16 mouse cellular contexts compared by ENCODE assay signal in genomic region chr16:52333631-52334030, GRCm38 (mm10).
DNase-seq lines count a peak whose midpoint lies in the region; ATAC-seq and TF ChIP-seq lines count a peak whose summit lies in the region.
"Had no signal": no experiment of that assay in that cellular context is flagged by ENCODE, and none has a peak within 500 bp of the region (broad histone marks: within the 10 kb centered on the region; RNA-seq: fewer than 3 reads in every experiment).

No protein-coding gene starts in this region.

- peaks cover 20% of the 10 kb centered on the region for H3K4me1 ChIP-seq in heart, embryonic 15.5 days (replicated peaks)
- peaks cover 3% of the 10 kb centered on the region; the same call in 1 of the 2 replicates for H3K4me1 ChIP-seq in intestine, embryonic 16.5 days (ENCODE audit: control insufficient read depth, insufficient read depth, low read length)
- H3K4me1 ChIP-seq in liver, postnatal 0 days (ENCODE audit: insufficient read depth) = peaks cover 5% of the 10 kb centered on the region; the same call in 1 of the 2 replicates
- peaks cover 14% of the 10 kb centered on the region for H3K4me1 ChIP-seq in stomach, embryonic 16.5 days (ENCODE audit: control insufficient read depth, insufficient read depth, low read length)
- H3K4me1 ChIP-seq: forebrain, embryonic 10.5 days; midbrain, embryonic 12.5 days had no signal

- no peaks in the 10 kb centered on the region for H3K9me3 ChIP-seq in heart, embryonic 15.5 days (replicated peaks)
- no peaks in the 10 kb centered on the region for H3K9me3 ChIP-seq in intestine, embryonic 16.5 days (ENCODE audit: control insufficient read depth, low read length)
- H3K9me3 ChIP-seq in liver, postnatal 0 days (ENCODE audit: low read length) = no peaks in the 10 kb centered on the region
- H3K9me3 ChIP-seq in stomach, embryonic 16.5 days (replicated peaks; ENCODE audit: control insufficient read depth, low read length) = no peaks in the 10 kb centered on the region
- H3K9me3 ChIP-seq: forebrain, embryonic 10.5 days; midbrain, embryonic 12.5 days had no signal

- H3K9ac ChIP-seq in heart, embryonic 15.5 days = no peak overlapping the region
- H3K9ac ChIP-seq in intestine, embryonic 16.5 days (ENCODE audit: low read depth, low read length) = no peak overlapping the region
- no peak overlapping the region for H3K9ac ChIP-seq in liver, postnatal 0 days (replicated peaks)
- H3K9ac ChIP-seq in stomach, embryonic 16.5 days (ENCODE audit: low read length) = no peak overlapping the region
- H3K9ac ChIP-seq: hindbrain, embryonic 14.5 days; midbrain, embryonic 12.5 days had no signal

- no peaks in the 10 kb centered on the region for H3K27me3 ChIP-seq in heart, embryonic 15.5 days
- H3K27me3 ChIP-seq in intestine, embryonic 16.5 days (replicated peaks; ENCODE audit: control insufficient read depth, insufficient read depth, low read length) = no peaks in the 10 kb centered on the region
- no peaks in the 10 kb centered on the region for H3K27me3 ChIP-seq in liver, postnatal 0 days (ENCODE audit: insufficient read depth, low read length)
- H3K27me3 ChIP-seq in stomach, embryonic 16.5 days (ENCODE audit: control insufficient read depth, insufficient read depth, low read length) = no peaks in the 10 kb centered on the region
- H3K27me3 ChIP-seq: midbrain, embryonic 12.5 days had no signal

- no peaks in the 10 kb centered on the region for H3K36me3 ChIP-seq in heart, embryonic 15.5 days
- no peaks in the 10 kb centered on the region for H3K36me3 ChIP-seq in intestine, embryonic 16.5 days (ENCODE audit: control insufficient read depth, insufficient read depth, low read length)
- H3K36me3 ChIP-seq in liver, postnatal 0 days (replicated peaks; ENCODE audit: insufficient read depth, low read length) = no peaks in the 10 kb centered on the region
- H3K36me3 ChIP-seq in stomach, embryonic 16.5 days (ENCODE audit: control insufficient read depth, insufficient read depth, low read length) = no peaks in the 10 kb centered on the region
- H3K36me3 ChIP-seq: forebrain, embryonic 10.5 days; midbrain, embryonic 12.5 days had no signal

- WGBS in heart, embryonic 15.5 days = 68% methylated on average over 5 of the region's 5 CpGs
- WGBS in intestine, embryonic 16.5 days = 59% methylated on average over 5 of the region's 5 CpGs
- WGBS in liver, postnatal 0 days (ENCODE audit: insufficient replicate concordance) = 54% methylated on average over 5 of the region's 5 CpGs
- WGBS in stomach, embryonic 16.5 days = 49% methylated on average over 5 of the region's 5 CpGs

- DNase-seq in heart, adult 8-10 months (ENCODE audit: low spot score) = no peak
- DNase-seq in liver, postnatal 0 days = peak; percentile 34
- DNase-seq in ovary, postnatal 10 days (ENCODE audit: low spot score) = no peak
- DNase-seq in left cerebral cortex, postnatal 10 days (ENCODE audit: extremely low spot score in 1 of 2, low spot score in 2 of 2) = no peak
- DNase-seq: adrenal gland, postnatal 36 days; gastrocnemius, postnatal 14 days; layer of hippocampus, postnatal 36 days; spleen, adult 18-20 months had no signal

- H3K4me3 ChIP-seq in heart, embryonic 15.5 days = no peak overlapping the region
- H3K4me3 ChIP-seq in intestine, embryonic 16.5 days (ENCODE audit: low read length) = no peak overlapping the region
- no peak overlapping the region for H3K4me3 ChIP-seq in liver, postnatal 0 days (ENCODE audit: low read depth, low read length)
- no peak overlapping the region for H3K4me3 ChIP-seq in stomach, embryonic 16.5 days (replicated peaks; ENCODE audit: low read length)
- H3K4me3 ChIP-seq: forebrain, embryonic 10.5 days; midbrain, embryonic 12.5 days had no signal

- intact Hi-C loops in left cerebral cortex, postnatal 10 days (cut with DNase I) = no loop called here

- TF ChIP-seq EP300 in liver, postnatal 0 days (IDR thresholded peaks at IDR 0.05; ENCODE audit: low read depth) = peak; percentile 78

- no peak for TF ChIP-seq CTCF in liver, postnatal 0 days (IDR thresholded peaks at IDR 0.05; ENCODE audit: low read depth)

- H3K27ac ChIP-seq in heart, embryonic 15.5 days = no peak overlapping the region
- no peak overlapping the region; the same call in 1 of the 2 replicates for H3K27ac ChIP-seq in intestine, embryonic 16.5 days (ENCODE audit: low read length)
- H3K27ac ChIP-seq in liver, postnatal 0 days (ENCODE audit: low read depth) = peak overlapping the region; percentile 62
- peak overlapping the region; percentile 67; the same call in 1 of the 2 replicates for H3K27ac ChIP-seq in stomach, embryonic 16.5 days (ENCODE audit: low read length)
- H3K27ac ChIP-seq: forebrain, embryonic 10.5 days; hindbrain, embryonic 14.5 days; kidney, postnatal 0 days; midbrain, embryonic 12.5 days had no signal

- no peak overlapping the region for H3K4me2 ChIP-seq in heart, embryonic 15.5 days
- H3K4me2 ChIP-seq in intestine, embryonic 16.5 days (ENCODE audit: low read depth, low read length) = no peak overlapping the region
- no peak overlapping the region for H3K4me2 ChIP-seq in liver, postnatal 0 days (ENCODE audit: low read depth, low read length)
- no peak overlapping the region for H3K4me2 ChIP-seq in stomach, embryonic 16.5 days (ENCODE audit: low read depth, low read length)
- H3K4me2 ChIP-seq: hindbrain, embryonic 14.5 days; midbrain, embryonic 12.5 days had no signal

- ATAC-seq in heart, embryonic 15.5 days (replicated peaks; ENCODE audit: insufficient number of reproducible peaks, insufficient read depth, low FRiP score, low read depth) = 0 out of 2 replicates have a peak, but pooled peaks have one; percentile 50
- ATAC-seq in intestine, embryonic 16.5 days = peak; percentile 97
- ATAC-seq in liver, postnatal 0 days = peak; percentile 99
- peak; percentile 96 for ATAC-seq in stomach, embryonic 16.5 days (ENCODE audit: insufficient read depth, low FRiP score)
- no peak for ATAC-seq in erythroblast, adult 5-6 weeks (replicated peaks; ENCODE audit: low FRiP score, poor library complexity, severe bottlenecking)

Comparison
In these comparisons a context has a peak if more than half of its experiments do, and no peak if none do; other contexts are left out.
1. H3K27ac ChIP-seq: peak in liver, postnatal 0 days (single experiment) and stomach, embryonic 16.5 days (single experiment); none in heart, embryonic 15.5 days (single experiment) and intestine, embryonic 16.5 days (single experiment).